Mouse (Mus musculus): ENCODE measurements around the gene Mrpl34. TPM values are rescaled to one million over a fixed set of nuclear protein-coding genes. Genes with fewer than 3 reads are reported as not detected.

Mrpl34 gene
- polyA plus RNA-seq (2017; shearing (Covaris generic)), result 91.6 TPM

DNA sequence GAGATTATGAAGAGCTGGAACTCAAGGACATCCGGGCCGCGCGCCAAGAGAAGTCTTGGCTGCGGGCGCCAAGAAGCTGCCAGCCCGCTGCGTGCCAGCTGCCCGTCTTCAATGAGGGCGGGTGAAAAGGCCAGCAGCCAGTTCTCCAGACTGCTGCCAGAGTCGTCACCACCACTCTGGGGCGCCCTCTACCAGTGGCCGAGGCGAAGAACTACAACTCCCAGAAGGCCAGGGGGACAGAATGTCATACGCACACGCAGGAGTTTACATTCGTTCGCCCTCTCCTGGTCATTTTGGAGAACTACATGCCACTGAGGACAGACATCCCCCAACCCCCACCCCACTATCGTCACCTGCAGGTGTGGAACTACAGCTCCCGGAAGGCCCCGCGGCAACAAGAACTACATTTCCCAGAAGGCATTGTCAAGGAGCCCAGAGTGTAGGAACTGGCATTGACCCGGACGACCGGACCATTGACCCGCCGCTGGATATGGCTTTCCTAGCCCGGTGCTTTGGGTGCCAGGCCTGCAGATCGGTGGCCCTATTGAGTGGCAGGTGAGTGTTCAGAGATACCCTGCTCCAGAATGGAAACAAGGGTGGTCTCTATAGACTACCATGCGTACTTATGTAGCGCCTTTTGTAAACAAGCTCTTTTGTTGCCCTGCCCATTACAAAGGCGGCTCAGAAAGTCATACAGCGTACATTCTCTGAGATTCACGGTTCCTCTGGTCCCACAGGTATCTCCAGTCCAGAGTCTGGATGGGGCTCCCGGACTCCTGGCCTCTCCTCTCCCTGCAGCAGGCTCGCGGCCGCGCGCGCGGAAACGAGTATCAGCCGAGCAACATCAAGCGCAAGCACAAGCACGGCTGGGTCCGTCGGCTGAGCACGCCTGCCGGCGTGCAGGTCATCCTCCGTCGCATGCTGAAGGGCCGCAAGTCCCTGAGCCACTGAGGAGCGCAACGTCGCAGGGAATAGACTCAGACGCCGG, at the start of gene Mrpl34:
Gene Mrpl34 (plus strand): TSS at position 447 of the 988 bp plus-strand sequence.

DNA sequence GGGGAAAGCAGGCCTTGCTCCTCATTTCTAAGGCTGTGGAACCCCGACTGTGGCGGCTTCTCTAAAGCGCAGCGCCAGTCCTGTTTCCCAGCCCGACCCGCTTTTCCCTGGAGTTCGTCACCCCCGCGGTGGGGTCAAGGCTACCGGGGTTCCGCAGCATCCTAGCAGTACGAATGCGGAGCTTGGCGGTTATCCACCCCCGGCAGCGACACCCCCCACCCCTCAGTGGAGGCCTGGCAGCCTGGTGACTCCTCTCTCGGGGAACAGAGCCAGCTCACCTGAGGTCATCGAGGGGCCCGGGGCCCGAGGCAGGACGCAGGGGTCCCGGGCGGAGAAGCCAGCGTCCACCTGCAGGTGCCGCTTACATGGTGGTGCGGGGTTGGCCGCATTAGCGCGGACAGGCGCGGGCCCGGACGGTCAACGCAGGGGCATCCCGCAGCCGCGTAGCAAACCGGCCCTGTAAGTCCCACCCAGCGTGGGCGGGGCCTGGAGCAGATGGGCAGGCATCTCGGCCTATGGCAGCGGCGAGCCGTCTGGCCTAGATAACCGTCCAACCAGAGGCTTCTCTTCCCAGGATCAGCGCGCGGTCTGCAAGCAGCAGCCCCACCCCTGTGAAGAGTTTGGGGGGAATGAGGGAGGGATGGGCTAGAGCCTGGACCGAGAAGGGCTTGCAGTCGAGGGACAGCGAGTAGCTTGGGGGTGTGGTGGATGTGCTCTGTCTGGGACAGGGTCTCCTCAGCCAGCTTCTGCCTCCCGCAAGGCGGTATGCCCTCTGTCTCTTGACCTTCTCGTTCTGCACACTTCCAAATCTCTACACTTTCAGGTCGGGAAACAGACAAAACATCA, 1.3 kb upstream of the Mrpl34 start, which contains the start of gene Abhd8:
Gene Abhd8 (minus strand): TSS at position 468 of the 846 bp plus-strand sequence.

DNA sequence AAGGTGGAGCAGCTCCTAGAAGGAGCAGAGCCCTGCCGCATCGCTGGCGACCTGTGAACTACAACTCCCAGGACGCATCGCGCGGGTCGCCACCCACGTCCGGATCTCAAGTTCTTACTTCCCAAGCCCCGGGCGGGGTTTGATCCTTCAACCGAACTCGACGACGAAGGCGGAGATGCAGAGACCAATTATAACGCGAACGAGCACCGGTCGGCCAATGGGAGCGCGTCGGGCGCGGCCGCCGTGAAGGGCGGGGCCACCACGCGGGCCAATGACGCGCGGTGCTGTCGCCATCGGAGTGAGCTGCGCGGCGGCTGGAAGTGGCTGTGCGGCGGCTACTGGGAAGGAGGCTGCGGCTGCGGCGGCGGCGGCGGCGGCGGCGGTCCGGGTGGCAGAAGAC, 4.2 kb downstream of the Mrpl34 start, which contains the start of gene Dda1:
Gene Dda1 (plus strand): TSS at position 284 of the 400 bp plus-strand sequence.

DNA sequence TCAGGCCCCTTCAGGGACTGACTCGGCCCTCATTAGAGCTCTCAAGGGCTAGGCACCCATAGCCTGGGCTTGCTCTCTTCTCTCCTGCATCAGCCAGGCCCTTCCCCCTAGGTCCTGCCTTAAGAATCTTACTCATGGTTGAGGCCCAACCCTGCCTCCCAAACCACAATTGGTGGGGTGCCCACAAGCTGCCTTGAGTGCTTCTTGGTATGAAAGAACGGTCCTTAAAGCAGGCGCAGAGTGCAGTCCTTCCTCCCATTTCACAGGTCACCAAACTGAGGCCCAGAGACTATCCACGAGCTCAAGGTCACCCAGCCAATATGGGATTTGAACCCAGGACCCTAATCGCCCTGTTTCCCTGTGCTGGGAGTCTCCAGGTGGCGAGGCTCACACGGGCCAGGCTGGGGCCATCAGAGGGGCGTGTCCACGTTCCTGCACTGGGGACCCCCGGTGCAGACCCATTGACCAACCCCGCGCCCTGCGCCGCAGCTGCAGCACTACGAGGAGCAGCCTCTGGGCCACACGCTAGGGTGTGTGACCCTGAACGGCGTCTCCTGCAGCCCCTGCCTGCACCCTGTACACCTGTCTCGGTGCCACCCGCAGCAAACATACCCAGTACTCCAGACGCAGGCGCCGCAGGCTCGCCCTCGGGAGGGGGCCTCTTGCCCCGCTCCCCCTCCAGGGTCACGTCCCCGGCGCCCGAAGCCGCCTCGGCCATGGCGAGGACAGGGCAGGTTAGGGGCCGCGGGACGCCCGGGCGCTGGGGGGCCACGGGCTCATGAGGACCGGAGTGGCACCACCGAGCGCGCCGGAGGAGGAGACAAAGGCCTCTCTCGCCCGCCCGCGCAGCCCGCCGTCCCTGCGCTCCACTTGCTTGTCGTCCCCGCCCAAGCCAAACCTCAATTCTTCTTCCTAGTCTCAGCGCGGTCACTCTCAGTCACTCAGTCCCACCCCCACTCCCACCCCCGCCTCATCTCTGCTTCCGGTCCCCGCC, 20.7 kb downstream of the Mrpl34 start, which contains the start of gene Ano8:
Gene Ano8 (minus strand): TSS at position 822 of the 994 bp plus-strand sequence.

DNA sequence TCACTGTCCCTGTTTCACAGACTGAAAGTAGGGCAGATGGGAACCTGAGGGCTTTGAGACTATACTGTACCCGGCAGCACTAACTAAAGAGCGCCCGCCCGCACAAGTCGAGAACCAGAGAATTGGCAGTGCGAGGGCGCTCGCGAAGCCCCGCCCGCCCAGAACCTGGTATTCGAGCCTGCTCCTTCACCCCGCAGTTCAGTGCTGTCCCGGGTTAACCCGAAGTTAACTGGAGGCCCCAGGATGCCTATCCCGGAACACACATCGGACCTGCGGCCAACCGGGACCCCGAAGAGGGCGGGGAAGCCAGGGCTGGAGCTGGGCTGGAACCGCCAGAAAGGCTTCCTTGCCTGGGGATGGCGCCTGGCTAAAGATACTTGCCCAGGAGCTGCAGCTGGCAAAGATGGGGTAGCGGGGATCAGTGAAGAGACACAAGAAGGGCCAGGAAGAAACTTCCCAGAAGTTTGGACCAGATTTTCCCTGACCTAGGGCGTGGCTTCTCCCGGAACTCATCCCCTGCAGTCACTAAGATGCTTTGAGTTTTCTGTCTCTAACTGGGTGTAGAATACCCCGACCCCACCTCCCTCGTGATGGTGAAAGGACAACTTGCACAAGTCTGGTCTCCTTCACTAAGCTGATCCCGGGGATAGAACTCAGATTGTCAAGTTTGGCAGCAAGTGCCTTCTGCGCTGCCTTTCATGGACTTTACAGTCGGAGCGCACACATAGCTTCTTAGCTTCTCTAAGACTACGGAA, 23.1 kb downstream of the Mrpl34 start, which contains the start of gene Gtpbp3:
Gene Gtpbp3 (plus strand): TSS at position 413 of the 755 bp plus-strand sequence.

DNA sequence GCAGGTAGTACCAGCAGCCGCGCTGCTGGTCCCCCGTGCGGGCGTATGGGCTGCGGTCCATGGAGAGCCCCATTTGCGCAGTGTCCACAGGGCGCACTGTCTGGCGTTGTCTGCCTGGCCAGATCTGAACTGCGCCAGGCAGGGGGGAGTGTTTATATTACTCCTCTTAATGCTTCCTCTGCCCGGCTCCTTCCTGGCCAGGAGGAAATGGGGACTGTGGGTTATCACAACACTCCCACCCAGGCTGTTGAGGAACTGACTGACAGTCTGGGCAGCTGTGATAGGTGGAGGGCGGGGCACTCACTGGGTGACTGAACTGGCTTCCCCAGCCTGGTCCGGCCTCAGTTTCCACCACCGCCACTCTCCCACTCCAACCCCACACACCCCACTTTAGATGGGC, 46.9 kb downstream of the Mrpl34 start, which contains the start of gene Plvap:
Gene Plvap (minus strand): TSS at position 109 of the 400 bp plus-strand sequence.

Other genes with a start within 250 kb of the Mrpl34 start
- 39.0 TPM for gene Myo9b, start 192.2 kb upstream of the Mrpl34 start, polyA plus RNA-seq (2017; shearing (Covaris generic))
- 31.0 TPM for gene Haus8, start 192.0 kb upstream of the Mrpl34 start, polyA plus RNA-seq (2017; shearing (Covaris generic))
- 154 TPM for gene Use1, start 98.1 kb upstream of the Mrpl34 start, polyA plus RNA-seq (2017; shearing (Covaris generic))
- gene Ocel1, start 93.7 kb upstream of the Mrpl34 start, polyA plus RNA-seq (2017; shearing (Covaris generic)), result 7.2 TPM
- gene Nr2f6, start 83.0 kb upstream of the Mrpl34 start, polyA plus RNA-seq (2017; shearing (Covaris generic)), result 0.55 TPM
- gene Ushbp1, start 69.2 kb upstream of the Mrpl34 start, polyA plus RNA-seq (2017; shearing (Covaris generic)), result 0.29 TPM
- gene Babam1, start 68.1 kb upstream of the Mrpl34 start, polyA plus RNA-seq (2017; shearing (Covaris generic)), result 120 TPM
- 2.2 TPM for gene Ankle1, start 58.9 kb upstream of the Mrpl34 start, polyA plus RNA-seq (2017; shearing (Covaris generic))
- 153 TPM for gene Abhd8, start 1.3 kb upstream of the Mrpl34 start, polyA plus RNA-seq (2017; shearing (Covaris generic))
- gene Dda1, start 4.2 kb downstream of the Mrpl34 start, polyA plus RNA-seq (2017; shearing (Covaris generic)), result 76.6 TPM
- gene Ano8, start 21.0 kb downstream of the Mrpl34 start, polyA plus RNA-seq (2017; shearing (Covaris generic)), result 0.28 TPM
- 9.2 TPM for gene Gtpbp3, start 23.1 kb downstream of the Mrpl34 start, polyA plus RNA-seq (2017; shearing (Covaris generic))
- not detected for gene Plvap, start 46.8 kb downstream of the Mrpl34 start, polyA plus RNA-seq (2017; shearing (Covaris generic))
- gene Ccdc194, start 60.8 kb downstream of the Mrpl34 start, polyA plus RNA-seq (2017; shearing (Covaris generic)), result not detected
- 140 TPM for gene Bst2, start 72.5 kb downstream of the Mrpl34 start, polyA plus RNA-seq (2017; shearing (Covaris generic))
- gene Mvb12a, start 78.0 kb downstream of the Mrpl34 start, polyA plus RNA-seq (2017; shearing (Covaris generic)), result 95.4 TPM
- gene Tmem221, start 93.9 kb downstream of the Mrpl34 start, polyA plus RNA-seq (2017; shearing (Covaris generic)), result not detected
- 0.21 TPM for gene Nxnl1, start 101.6 kb downstream of the Mrpl34 start, polyA plus RNA-seq (2017; shearing (Covaris generic))
- 22.7 TPM for gene Slc27a1, start 103.9 kb downstream of the Mrpl34 start, polyA plus RNA-seq (2017; shearing (Covaris generic))
- gene Pgls, start 127.2 kb downstream of the Mrpl34 start, polyA plus RNA-seq (2017; shearing (Covaris generic)), result 28.9 TPM
- 5.8 TPM for gene Fam129c, start 132.7 kb downstream of the Mrpl34 start, polyA plus RNA-seq (2017; shearing (Covaris generic))
- gene Colgalt1, start 146.0 kb downstream of the Mrpl34 start, polyA plus RNA-seq (2017; shearing (Covaris generic)), result 4.0 TPM
- 0.55 TPM for gene Unc13a, start 206.8 kb downstream of the Mrpl34 start, polyA plus RNA-seq (2017; shearing (Covaris generic))
- gene Jak3, start 211.3 kb downstream of the Mrpl34 start, polyA plus RNA-seq (2017; shearing (Covaris generic)), result 200 TPM
- 28.0 TPM for gene Insl3, start 224.3 kb downstream of the Mrpl34 start, polyA plus RNA-seq (2017; shearing (Covaris generic))
- 8.0 TPM for gene B3gnt3, start 236.8 kb downstream of the Mrpl34 start, polyA plus RNA-seq (2017; shearing (Covaris generic))

All from inflammation-experienced regulatory T-cells, adult 16 weeks (primary cell).